Mouse (Mus musculus) cerebellum, adult 9-10 months (tissue): ENCODE results near the gene Spin1.

Source experiments
- DNase-seq: peaks from one replicate; pipeline ENCODE4 v3.0.0; 2022

Spin1 gene

DNA sequence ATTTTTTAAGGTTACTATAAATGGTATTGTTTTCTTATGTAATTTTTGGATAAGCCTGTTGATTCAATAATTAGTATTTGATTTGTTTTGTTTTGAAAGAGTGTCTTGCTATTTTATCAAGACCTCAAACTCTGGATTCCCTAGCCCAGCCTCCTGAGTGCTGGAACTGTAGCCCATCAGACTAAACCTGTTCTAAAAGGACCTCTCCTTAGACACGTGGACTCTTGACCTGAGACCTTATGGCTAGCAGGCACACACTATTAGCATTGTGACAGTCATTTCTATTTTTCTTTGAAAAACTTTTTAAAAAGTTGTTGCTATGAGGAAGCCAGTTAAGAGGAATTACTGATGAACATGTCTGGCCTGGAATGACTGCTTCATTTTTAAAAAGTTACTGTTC, 46.4 kb downstream of the Spin1 start:
- DNase-seq = no peak

DNA sequence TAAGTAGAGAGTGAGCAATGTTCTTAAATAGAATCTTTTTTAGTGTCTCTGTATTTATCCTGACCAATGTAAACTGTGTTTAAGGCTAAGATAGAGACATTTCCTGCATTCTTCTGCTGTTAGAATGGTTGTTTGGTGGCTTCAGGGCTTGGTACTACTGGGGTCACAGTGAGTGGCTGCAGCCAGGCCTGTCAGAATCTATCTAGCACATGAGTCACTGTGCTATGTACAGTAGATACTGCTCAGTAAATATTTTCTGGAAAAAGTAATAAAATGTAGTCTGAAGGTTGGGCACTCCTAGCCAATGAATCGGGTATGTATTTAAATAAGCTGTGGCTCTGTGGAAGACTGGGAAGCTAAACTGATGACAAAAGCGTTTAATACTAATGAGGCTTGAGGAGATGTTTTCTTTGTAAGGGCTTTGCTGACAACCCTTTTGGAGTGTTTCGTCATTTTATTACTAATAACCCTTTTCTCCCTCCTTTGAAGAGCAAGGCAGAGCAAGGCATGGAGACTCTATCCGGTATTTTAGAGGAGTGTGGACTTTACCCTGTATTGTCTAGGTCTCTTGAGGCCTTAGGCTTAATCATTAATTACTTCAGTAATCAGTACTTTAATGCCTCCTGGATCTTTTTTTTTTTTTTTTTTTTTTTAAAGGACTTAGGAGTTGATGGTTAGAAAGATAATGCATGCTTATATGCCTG, 52.4 kb downstream of the Spin1 start:
- no peak for DNase-seq

DNA sequence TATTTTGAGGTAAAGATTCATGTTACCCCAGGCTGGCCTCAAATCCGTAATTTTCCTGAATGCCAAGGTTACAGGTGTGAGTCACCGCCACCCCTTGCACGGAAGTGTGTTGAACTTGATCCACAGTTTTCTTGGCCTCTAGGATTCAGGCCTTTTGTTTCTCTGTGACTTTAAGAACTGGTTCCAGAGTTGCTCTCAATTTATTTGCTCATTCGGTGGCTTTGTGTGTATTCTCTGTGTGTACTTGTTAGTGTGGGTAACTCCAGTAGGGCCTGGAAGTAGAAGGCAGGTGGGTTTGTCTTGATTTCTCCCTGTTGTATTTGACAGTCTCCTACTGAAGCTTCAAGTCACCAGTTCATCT, 53.0 kb downstream of the Spin1 start:
- DNase-seq = no peak

DNA sequence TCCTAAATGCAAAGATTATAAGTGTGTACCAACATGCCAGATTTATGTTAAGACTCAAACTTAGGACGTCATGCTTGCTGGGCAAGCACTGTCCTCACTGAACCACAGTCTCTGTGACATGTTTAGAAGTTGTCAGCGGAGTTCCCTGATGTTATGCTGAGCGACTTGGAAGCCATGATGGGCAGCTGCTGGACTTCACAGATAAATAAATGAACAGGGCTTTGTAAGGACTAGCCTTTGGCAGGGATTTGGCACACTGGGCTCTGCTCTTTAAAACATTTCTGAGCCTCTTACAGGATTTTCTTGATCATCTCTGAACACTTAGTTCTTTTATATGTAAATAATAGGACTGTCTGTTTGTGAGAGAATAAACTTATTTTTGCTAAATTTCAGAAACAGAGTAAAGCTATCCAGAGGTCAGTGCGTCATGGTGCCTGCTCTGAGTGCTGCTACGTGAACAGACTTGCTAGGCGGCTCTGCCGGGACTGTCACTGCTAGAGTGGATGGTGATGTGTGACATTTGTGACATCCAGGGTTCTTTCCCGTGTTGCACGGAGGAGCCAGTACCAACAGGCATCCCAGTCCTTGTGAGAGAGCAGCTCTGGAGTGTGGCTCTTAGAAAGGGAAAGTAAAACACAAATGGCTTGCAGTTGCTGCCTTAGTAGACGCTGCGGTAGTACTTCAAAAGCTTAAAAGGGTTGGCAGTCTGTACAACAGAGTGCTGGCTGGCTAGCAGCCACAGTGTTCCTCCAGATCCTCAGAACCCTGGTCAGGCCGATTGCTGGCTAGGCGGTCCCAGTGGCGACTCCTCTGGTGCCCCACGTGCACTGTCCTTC, 54.7 kb downstream of the Spin1 start:
- DNase-seq = no peak

DNA sequence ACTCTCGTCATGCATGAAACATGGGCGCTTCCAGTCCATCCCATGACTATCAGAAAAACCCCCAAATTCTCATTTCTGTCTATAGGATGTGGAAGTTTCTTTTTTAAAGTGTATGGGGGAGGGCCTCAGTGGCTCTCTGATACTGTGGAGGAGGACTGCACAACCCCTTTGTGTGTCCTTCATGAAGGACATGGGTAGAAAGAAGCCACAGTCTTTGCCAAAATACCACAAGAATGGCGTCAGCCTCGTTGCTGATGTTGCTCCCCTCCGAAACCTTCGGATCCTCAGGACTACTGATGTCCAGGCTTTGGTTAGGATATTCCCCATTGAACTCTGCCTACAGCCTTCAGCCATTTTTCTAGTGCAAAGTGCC, 55.3 kb downstream of the Spin1 start:
- DNase-seq = no peak

DNA sequence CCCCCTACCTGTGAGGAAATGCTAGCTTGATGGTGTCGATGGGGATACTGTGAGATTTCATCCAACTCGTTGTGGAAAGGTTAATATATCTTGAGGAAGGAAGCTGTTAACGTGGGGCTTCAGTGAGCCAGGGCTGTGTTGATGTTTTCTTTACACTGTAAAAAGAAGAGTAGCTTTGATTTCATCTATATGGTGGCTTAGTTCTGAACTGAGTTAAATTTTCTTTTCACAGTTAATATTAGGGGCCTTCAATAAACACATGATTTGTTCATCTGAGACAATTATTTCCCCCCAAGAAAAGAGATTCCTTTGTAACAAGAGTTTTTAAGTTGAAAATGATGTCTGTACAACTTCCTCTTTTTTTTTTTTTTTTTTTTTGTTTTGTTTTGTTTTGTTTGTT, 56.6 kb downstream of the Spin1 start:
- DNase-seq = no peak

DNA sequence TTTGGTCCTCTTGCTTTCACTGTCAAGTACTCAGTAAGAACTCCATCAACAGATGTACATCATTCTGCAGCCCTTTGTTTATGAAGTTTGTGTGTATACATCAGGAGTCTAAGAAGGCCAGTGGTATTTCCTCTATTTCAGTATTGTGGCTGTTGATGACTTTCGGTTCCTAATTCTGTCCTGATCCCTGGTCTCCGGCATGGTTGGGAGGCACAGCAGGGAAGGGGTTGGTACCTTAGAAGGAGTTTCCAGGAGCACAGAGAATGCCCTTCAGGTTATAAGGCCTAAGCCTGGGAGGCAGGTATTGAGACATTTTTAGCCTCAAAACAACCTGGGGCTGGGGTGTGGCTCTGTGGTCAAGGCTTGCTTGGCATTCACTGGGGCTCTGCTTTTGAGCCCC, 61.0 kb downstream of the Spin1 start:
- DNase-seq = no peak

DNA sequence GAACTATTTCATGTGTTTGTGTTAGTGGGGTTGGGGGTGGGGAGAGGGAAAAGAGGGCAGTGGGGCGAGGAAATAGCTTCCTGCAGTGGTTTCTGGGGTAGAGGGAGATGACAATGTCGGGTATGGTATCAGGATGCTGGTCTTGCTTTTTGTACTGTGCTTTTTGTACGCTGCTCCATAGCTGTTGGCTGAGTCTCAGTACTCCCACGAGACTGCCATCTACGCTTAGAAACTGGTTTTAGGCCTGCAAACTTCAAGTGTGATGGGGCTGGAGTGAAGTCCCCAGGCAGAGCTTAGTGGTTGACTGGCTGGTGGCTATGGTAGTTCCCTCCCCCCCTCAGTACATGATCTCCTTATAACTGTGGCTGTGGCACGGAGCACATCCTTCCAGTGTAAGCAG, 61.6 kb downstream of the Spin1 start:
- DNase-seq = no peak

DNA sequence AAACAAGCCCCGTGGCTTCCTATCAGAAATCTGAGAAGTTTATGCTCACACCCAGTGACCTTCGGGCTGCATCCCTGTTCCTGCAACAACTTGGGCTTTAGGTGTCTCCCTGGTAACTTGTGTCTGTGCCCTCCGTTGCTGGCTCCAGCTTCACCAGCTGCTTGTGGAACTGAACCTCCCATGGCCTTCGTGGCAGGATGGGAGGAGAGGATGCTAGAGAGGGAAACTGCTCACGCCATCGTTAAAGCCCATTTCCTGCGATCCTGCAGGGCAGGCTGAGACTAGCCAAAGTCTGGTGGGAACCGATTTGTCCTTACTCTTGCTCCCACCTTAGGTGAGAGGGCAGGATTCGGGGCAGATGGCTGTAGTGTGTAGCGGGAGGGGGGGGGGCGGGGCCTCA, 66.0 kb downstream of the Spin1 start:
- no peak for DNase-seq

DNA sequence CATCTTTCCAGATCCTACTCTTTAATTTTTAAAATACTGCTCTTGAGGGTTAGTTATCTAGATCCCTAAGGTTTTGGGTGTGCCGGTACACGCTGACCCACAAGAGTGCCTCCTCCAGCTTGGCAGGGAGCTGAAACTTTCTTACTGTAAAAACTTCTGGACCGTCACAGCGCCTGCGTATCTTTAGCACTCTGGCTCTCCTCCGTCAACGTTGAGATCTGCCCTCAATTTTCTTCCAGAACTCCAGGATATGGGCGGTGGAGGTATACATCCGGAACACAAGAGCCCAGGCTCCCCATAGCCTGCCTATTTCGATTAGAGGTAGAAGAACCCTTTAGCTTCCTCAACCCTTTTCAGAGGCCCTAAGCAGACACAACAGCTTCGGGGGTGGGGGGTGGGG, 69.5 kb downstream of the Spin1 start:
- DNase-seq = no peak

DNA sequence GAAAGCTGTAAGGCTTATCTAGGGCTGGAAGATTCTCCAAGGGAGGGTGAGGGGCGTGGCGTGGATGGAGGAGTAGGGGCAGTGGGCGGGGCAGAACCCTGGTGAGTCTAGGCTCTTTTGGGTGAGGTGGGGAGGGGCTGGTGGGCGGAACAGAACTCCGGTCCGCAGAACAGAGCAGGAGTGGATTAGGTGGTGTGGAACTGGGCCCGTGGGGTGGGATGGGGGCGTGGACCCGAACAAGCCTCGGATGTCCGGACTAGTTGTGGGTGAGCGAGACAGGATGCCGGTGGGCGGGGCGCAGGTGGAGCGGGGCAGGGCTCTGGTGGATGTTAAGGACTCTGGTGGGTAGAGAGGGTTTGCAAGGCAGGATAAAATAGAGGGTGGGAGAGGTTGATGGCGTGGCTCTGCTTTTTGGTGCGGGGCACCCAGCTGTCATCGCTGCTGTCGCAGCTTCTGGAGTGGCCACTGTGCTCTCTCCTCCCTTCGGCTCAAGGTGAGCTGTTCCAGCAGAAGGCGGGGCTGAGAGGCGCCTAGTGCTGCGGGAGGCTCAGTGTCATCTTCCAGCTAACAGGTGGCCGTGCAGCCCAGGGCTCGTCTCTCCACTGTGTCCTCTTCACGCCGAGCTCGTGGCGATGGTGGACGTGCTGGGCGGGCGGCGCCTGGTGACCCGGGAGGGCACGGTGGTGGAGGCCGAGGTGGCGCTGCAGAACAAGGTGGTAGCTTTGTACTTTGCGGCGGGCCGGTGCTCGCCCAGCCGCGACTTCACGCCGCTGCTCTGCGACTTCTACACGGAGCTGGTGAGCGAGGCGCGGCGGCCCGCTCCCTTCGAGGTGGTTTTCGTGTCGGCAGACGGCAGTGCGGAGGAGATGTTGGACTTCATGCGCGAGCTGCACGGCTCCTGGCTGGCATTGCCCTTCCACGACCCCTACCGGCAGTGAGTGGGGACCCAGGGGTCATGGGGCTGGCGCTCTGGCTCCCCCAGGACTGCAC, 70.3 kb downstream of the Spin1 start, which contains the start of gene Nxnl2:
Gene Nxnl2, plus strand, starts transcription at position 332 of the 990 bp plus-strand sequence.
- no peak for DNase-seq

DNA sequence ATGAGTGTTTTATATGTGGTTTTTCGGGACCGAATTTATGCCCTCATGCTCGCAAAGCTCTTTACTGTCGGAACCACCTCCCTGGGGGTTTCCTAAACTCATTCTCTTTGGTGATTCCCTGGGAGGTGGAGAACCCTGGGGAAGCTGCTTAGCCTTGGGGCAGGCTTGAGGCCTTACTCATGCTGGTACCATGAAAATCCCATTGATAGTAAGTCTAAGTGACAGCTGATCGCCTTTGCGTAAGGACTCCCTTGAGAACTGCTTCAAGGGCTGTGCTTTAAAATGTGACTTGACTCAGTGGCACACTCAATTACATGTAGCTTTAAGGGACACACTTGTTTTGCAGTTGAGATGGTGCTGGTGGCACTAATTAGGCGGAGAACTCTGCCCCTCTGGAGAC, 71.9 kb downstream of the Spin1 start:
- DNase-seq = no peak

DNA sequence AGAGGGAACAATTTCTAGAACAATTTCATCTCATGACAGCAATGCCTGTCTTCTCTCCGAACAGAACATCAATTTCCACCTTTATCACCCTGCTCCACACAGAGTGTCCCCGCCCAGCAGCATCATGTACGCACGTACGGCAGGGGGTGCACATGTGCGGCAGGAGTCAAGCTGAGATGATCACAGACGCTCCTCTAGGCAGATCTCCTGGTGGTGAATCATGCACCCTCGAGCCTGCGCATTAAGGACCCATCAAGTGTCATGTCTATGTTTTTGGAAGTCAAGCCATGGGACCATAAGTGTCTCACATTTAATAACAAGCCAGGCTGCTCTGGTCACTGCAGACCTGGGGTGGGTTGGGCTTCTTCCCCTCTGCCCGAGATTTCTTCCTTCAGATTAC, 78.3 kb downstream of the Spin1 start:
- no peak for DNase-seq

DNA sequence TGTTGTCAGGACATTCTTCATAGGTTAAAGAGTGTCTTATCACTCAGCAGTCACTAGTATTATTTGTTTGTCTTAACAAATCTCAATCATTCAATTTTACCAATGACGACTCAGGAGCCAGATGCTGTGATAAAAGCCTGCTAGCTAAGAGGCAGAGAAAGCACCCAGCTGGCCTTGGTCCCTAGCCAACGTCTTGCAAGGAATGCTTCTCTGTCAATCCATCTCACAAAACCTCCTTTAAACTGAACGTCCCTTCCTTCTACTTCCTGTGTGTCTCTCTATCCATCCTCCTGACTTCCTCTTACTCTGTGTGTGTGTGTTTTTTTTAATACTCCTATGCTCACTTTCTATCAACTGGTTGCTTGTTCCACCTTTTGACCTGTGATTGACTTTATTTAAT, 78.7 kb downstream of the Spin1 start:
- no peak for DNase-seq

DNA sequence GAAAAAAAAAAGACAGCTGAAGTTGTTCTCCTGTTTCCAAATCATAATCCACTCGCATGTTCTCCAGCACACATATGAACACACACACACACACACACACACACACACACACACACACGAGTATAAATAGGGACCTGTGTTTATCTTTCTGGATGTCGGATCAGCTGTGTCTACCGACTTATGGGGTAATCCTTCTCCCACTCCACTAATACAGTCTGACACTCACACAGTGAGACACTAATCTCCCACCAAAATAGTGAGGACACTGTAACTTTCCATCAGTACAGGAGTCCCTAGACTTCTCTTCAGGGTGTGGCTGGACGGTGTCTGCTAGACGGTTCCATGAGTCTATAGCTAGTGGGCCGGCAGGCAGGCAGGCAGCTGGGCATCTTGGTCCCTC, 81.6 kb downstream of the Spin1 start:
- DNase-seq = no peak

DNA sequence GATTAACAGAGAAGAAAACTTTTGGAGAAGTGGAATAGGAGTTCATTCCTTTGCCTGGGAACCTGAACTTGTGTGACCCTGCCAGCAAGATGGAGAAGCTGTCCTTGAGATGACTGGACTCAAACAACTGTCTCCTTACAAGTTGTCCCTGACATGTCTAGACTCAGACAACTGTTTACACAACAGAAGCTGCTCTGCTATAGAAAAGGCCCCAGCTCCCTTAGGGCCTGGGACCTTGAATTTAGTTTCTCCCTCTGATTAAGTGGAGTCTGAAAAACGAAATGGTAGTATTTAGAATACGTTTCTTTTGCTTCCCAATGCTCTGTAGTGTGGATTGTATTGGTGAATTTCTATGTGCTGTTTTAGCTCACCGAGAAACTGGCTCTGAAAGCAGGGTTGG, 84.2 kb downstream of the Spin1 start:
- DNase-seq = no peak

DNA sequence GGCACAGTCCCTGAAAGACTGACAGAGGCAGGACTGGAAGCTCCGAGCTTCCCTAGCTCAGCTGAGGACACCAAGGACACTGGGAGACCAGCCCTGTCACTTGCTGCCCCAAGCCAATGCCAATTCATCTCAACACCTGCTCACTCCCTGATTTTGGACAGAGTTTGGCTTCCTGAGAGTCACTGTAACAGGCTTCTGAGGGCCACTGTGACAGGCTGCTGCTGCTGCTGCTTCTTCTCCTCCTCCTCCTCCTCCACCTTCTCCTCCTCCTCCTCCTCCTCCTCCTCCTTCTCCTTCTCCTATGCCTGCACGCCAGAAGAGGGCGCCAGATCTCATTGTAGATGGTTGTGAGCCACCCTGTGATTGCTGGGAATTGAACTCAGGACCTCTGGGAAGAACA, 89.7 kb downstream of the Spin1 start:
- DNase-seq = no peak

DNA sequence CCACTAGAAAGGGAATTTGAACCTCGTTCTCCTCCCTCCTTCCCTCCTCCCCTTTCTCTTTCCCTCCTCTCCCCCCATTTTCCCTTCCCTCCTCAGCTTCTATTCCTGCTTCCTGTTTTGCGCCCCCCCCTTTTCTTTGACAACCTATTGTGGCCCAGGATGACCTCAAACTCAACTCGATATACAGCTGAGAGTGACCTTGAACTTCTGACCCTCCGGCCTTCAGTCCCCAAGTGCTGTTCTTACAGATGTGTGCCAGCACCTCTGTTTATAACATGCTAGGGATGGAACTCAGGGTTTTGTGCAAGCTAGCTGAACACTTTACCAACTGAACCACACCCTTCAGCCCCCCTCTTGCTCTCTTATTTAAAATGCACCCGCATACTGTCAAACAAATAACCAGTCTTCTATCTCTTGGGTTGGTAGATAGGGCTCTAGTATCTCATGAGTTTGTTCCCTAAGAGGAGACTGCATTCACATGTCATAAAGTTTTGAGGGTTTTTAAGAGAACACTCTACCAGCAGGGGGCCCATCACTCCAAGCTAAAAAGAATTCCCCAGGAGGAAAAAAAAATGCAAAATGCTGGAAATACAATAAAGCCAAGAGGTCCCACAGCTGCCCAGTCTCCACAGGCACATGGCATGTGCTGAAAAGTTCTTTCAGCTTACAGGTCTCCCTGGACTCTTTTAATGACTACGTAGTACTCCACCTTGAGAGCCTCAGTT, 90.9 kb downstream of the Spin1 start:
- DNase-seq = no peak

DNA sequence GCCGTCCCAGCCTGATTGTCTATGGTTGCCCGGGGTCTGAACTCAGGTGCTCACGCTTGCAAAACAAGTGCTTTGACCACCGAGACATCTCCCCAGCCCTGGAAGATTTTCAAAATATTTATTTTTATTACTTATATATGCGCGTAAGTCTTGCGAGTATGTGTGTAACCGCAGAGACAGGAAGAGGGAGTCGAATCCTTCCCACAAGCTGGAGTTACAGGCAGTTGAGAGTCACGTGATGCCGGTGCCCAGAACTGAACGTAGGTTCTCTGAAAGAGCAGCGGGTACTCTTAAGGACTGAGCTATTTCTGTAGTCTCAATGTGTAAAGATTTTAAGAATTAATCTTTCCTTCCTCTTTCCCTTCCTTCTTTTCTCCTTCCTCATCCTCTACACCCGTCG, 93.2 kb downstream of the Spin1 start:
- DNase-seq = no peak

DNA sequence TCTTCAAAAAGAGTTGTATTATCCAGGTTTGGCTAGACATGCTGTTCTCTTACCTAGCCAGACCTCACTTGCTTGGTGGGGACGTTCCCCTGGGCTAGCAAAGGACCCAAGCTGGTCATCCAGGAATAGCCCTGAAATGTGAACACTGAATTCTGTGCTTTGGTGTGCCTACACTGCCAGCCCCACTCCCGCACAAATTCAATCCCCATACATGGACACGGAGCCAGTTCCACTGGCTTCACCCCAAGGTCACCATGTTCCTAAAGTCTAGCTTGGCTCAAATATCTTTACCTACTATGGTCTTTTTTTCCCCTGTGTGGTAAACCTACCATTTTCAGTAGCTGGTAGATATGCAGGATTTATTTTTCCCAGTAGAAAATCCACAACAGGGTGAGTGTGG, 97.0 kb downstream of the Spin1 start:
- no peak for DNase-seq

DNA sequence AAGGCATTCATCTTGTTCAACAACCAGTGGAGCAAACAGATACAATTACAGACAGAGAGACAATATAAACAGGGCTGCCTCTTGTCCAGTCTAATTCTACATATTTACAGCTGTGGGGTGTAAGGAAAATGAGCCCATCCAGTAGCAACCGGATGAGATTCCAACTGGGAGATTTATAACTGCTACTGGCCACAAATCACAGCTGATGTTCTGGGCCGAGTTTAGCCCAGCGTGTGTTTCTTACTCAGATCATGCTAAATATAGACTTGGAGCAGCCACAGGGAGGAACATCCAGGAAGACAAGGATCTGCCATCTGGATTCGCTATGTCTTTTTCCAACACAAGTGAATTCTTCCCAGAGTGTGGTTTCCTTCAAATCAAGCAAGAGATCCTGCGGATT, 97.5 kb downstream of the Spin1 start:
- DNase-seq = no peak
